Mouse (Mus musculus) midbrain, embryonic 10.5 days (tissue): Measurements from ENCODE around the gene Erbb3. TPM values are rescaled to one million over a fixed set of nuclear protein-coding genes. Genes with fewer than 3 reads are reported as not detected.
"Not testable (repeated sequence)": the region's sequence is repeated elsewhere in the genome, so short reads cannot be mapped to it uniquely, and the experiment has no call there.

Experiments
- DNase-seq: peaks from one replicate; pipeline ENCODE4 v3.0.0-alpha.2; 2017; ENCODE audit warnings: low spot score
- H3K27ac ChIP-seq: fragments of 300-500 bp; sonication (generic); replicated peaks from 2 replicates; pipeline ENCODE4 v1.5.1; 2016; ENCODE audit warnings: mild to moderate bottlenecking
- H3K27me3 ChIP-seq: fragments of 300-500 bp; sonication (generic); 2 replicates; pipeline ENCODE4 v1.6.1; 2016; ENCODE audit warnings: low read depth, mild to moderate bottlenecking; ENCODE audit not compliant: poor library complexity, severe bottlenecking
- H3K36me3 ChIP-seq: fragments of 300-500 bp; sonication (generic); 2 replicates; pipeline ENCODE4 v1.6.1; 2016; ENCODE audit warnings: mild to moderate bottlenecking, moderate library complexity
- H3K4me1 ChIP-seq: fragments of 300-500 bp; sonication (generic); 2 replicates; pipeline ENCODE4 v1.6.1; 2016
- H3K4me3 ChIP-seq: fragments of 300-500 bp; sonication (generic); 2 replicates; pipeline ENCODE4 v1.5.1; 2016; ENCODE audit warnings: mild to moderate bottlenecking, moderate library complexity
- H3K9me3 ChIP-seq: fragments of 300-500 bp; sonication (generic); replicated peaks from 2 replicates; pipeline ENCODE4 v1.6.1; 2016; ENCODE audit warnings: mild to moderate bottlenecking
- WGBS: fragments of 180-500 bp; shearing (Covaris S2); methylation state at CpG from one replicate; pipeline ENCODE4 v1.1.7; 2016; 5-methylcytosine and 5-hydroxymethylcytosine counted together
- polyA plus RNA-seq: library from polyadenylated mRNA; unstranded; fragments of >200 nt; fragmentation: Nextera tagmentation; extraction: Ambion mirVana; gene quantifications from 2 replicates; pipeline ENCODE4 v1.2.1, GENCODE M21; 2016

Gene Erbb3
- polyA plus RNA-seq, result 0.72 and 1.4 TPM in 2 replicates

DNA sequence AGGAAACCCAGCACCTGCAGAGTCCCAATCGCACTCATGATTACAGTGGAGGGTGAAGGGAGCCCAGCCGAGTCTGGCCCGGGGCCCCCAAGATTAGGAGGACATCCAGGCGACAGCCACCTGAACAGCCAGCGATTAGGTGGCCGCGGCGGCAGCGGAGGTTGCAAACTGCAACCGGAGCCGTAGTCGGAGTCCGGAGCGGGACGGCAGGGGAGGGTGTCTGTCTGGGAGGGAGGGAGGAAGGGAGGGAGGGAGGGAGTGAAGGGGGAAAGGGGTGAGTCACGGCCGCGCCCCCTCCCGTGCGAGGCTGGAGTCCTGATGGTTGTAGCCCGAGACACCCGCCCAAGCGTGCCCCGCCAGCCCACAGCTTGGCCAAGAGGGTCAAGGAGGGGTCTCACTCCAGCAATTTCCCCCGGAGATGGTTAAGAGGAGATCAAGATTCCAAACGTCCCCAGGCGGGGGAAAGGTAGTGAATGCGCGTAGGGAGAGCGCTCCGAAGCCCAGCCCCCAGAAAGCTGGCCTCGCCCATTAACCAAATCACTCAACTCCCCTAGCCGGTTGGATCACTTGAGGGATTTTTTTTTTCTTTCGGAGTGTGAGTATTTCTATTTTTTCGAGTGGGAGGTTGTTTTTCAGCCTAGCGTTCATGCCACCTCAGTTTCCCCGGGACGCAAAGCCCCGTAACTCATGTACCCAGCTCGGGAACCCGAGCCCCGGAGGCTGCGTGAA, at the start of gene Erbb3:
Erbb3 (minus strand) TSS at position 189 of the 729 bp plus-strand sequence.
- DNase-seq, result peak; percentile 55
- Histone ChIP-seq H3K9me3 (no peaks in the 10 kb centered on the region), H3K4me3 (peak within 1 kb of the TSS; percentile 78), H3K4me1 (peaks cover 28% of the 10 kb centered on the region), H3K27ac (peak within 1 kb of the TSS; percentile 77), H3K36me3 (no peaks in the 10 kb centered on the region), H3K27me3 (peaks cover 52% of the 10 kb centered on the region)
- WGBS, result under 1% methylated on average over 43 of the region's 43 CpGs

DNA sequence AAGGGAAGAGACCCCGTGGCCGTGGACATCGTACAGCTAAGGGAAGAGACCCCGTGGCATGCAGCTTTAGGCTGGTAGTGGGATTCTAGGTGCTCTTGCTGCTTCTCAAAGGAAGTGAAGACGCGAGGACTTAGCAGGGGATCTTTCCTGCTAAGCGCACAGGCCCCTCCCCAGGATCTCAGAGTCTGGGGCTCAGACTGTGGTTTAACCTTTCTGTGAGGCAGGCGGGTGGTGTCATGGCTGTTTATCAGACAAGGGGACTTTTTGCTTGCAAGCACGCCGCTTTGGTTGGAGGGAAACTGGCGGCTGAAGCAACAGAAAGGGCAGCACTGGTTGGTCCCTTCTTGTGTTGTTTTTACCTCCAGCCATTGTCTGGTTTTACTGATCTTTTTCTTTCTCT, 47.6 kb upstream of the Erbb3 start:
- Histone ChIP-seq H3K27me3 (no peaks in the 10 kb centered on the region), H3K27ac (peak overlapping the region; percentile 24), H3K4me1 (peaks cover 15% of the 10 kb centered on the region), H3K36me3 (peaks cover 63% of the 10 kb centered on the region), H3K9me3 (no peaks in the 10 kb centered on the region), H3K4me3 (peak overlapping the region; percentile 9; the same call in 1 of the 2 replicates)
- peak; percentile 41 for DNase-seq
- WGBS, result 7% methylated on average over 11 of the region's 11 CpGs

DNA sequence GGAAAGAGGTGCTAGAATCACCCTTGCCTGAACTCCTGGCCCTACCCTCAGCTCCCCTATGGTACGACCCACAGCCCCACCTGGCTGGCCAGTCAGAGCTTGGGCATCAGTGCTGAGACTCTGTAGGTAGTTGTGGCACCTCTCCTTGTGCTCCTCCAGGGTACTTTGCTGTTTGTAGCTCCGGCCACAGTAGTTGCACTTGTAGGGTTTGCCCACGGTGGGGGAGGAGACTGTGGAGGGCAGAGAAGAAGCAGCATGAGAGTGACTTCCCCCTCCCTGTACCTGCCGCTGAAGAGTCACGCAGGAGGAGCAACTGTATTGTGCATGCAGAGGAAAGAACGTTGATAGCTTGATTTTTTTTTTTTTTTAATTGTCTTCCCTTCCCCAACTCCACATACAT, 47.1 kb upstream of the Erbb3 start:
- Histone ChIP-seq H3K27me3 (no peaks in the 10 kb centered on the region), H3K9me3 (no peaks in the 10 kb centered on the region), H3K4me1 (peaks cover 20% of the 10 kb centered on the region), H3K27ac (peak overlapping the region; percentile 24), H3K36me3 (peaks cover 60% of the 10 kb centered on the region), H3K4me3 (peak overlapping the region; percentile 9; the same call in 1 of the 2 replicates)
- WGBS, result 49% methylated on average over 6 of the region's 6 CpGs
- no peak for DNase-seq

GRCm38 (mm10) chr10:128635697-128636096, 46.2 kb upstream of the Erbb3 start:
- peaks cover 21% of the 10 kb centered on the region for H3K4me1 ChIP-seq
- no peak overlapping the region for H3K4me3 ChIP-seq
- H3K27me3 ChIP-seq, result no peaks in the 10 kb centered on the region
- WGBS, result 94% methylated on average over 13 of the region's 13 CpGs
- no peak overlapping the region for H3K27ac ChIP-seq
- peaks cover 51% of the 10 kb centered on the region for H3K36me3 ChIP-seq
- H3K9me3 ChIP-seq, result no peaks in the 10 kb centered on the region
- no peak for DNase-seq

DNA sequence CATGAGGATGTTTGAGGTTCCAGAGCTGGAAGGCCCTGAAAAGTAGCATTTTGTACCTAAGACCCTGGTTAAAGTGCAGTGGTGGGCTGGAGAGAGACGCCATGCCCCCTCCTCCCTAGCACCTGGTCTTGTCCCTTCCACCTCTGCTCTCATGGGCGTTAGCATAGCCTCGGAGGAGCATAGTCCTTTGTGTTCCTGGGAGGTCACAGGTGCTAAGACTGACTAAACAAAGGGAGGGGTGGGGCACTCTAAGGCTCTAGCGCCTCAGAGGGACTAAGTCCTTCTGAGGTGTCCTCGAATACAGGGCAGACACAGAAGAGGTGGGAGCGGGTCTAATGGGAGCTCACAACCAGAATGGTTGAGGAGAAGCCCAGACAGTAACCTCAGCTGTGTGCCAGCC, 42.1 kb upstream of the Erbb3 start:
- H3K4me1 ChIP-seq, result peaks cover 9% of the 10 kb centered on the region
- H3K27me3 ChIP-seq, result no peaks in the 10 kb centered on the region
- WGBS, result 22% methylated on average over 6 of the region's 6 CpGs
- no peak overlapping the region for H3K4me3 ChIP-seq
- H3K27ac ChIP-seq, result no peak overlapping the region
- H3K9me3 ChIP-seq, result no peaks in the 10 kb centered on the region
- no peak for DNase-seq
- peaks cover 27% of the 10 kb centered on the region for H3K36me3 ChIP-seq

GRCm38 (mm10) chr10:128630306-128630705, 40.9 kb upstream of the Erbb3 start:
- H3K9me3 ChIP-seq, H3K27me3 ChIP-seq, H3K27ac ChIP-seq, H3K4me3 ChIP-seq, DNase-seq, H3K4me1 ChIP-seq: not testable (repeated sequence)
- peaks cover 20% of the 10 kb centered on the region for H3K36me3 ChIP-seq
- WGBS, result 85% methylated on average over 5 of the region's 5 CpGs

- 79% methylated on average over 2 of the region's 2 CpGs for WGBS
- peaks cover 14% of the 10 kb centered on the region for H3K4me1 ChIP-seq
- H3K27ac ChIP-seq, result no peak overlapping the region
- DNase-seq, result no peak
- H3K4me3 ChIP-seq, result no peak overlapping the region
- no peaks in the 10 kb centered on the region for H3K9me3 ChIP-seq
- no peaks in the 10 kb centered on the region for H3K27me3 ChIP-seq
- H3K36me3 ChIP-seq, result peaks cover 20% of the 10 kb centered on the region
Measured at GRCm38 (mm10) chr10:128629746-128630145, 40.3 kb upstream of the Erbb3 start.

GRCm38 (mm10) chr10:128627398-128628317, 38.2 kb upstream of the Erbb3 start:
- H3K27ac ChIP-seq, result no peak overlapping the region
- DNase-seq, result no peak
- H3K27me3 ChIP-seq, result no peaks in the 10 kb centered on the region
- 86% methylated on average over 10 of the region's 10 CpGs for WGBS
- H3K36me3 ChIP-seq, result peaks cover 30% of the 10 kb centered on the region
- peaks cover 14% of the 10 kb centered on the region for H3K4me1 ChIP-seq
- H3K9me3 ChIP-seq, result no peaks in the 10 kb centered on the region
- H3K4me3 ChIP-seq, result no peak overlapping the region

DNA sequence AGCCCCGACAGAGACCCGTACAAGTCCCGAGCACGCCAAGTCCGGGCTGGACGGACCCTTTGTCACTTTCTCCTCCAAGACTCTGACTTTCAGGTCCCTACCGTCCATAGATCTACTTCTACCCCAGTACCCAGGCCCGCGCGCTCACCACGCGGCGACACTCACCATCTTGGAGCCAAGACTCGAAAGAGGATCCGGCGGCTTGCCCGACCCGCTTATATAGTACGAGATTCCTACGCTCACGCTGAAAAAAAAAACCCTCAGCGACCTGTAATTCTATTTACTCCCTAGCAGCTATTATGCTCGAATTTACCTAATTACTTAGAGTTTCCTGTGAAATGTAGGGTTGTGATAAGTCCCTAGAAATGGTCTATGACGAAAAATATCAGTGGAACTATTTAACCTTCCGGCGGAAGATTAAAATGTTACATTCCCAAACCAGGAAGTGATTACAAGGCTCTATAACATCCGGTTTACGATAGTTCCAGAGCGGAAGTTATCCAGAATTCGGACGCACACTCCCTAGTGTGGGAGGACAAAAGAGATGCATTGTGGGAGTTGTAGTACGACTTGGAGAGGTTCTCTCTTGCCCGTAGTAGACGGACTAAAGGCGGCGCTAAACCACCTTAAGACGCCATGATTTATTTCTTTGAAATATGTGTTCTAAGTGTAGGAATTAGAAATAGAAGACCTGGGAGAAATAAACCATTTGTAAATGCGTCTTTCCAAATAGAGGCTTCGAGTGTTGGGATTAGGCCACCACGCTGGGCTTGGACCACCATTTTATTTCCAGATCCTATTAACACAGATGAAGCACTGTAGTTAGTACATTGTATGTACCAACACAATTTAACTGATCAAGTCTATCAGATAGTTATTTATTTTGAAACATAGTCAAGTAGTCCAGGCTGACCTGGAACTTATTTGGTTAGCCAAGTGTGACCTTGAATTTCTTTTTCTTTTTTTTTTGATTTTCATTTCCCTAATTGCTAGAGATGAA, 37.2 kb upstream of the Erbb3 start, which contains the start of gene Rps26:
Rps26 (minus strand) TSS at position 437 of the 1,000 bp plus-strand sequence.
- WGBS, result 1% methylated on average over 40 of the region's 40 CpGs
- peak within 1 kb of the TSS; percentile 95 for H3K27ac ChIP-seq

GRCm38 (mm10) chr10:128625287-128625894, 35.9 kb upstream of the Erbb3 start:
- H3K36me3 ChIP-seq, result peaks cover 34% of the 10 kb centered on the region
- no peaks in the 10 kb centered on the region for H3K9me3 ChIP-seq
- WGBS, result 52% methylated on average over 7 of the region's 7 CpGs
- H3K4me1 ChIP-seq, result peaks cover 9% of the 10 kb centered on the region
- H3K4me3 ChIP-seq, result peak overlapping the region; percentile 92
- no peaks in the 10 kb centered on the region for H3K27me3 ChIP-seq
- peak overlapping the region; percentile 95 for H3K27ac ChIP-seq
- DNase-seq, result no peak

More for the DNA sequence above, 37.2 kb upstream of the Erbb3 start, which contains the start of gene Rps26:
- H3K4me3 ChIP-seq, result peak within 1 kb of the TSS; percentile 92
- no peaks in the 10 kb centered on the region for H3K27me3 ChIP-seq
- DNase-seq, result peak; percentile 82
- H3K9me3 ChIP-seq, result no peaks in the 10 kb centered on the region
- H3K36me3 ChIP-seq, result peaks cover 34% of the 10 kb centered on the region
- peaks cover 10% of the 10 kb centered on the region for H3K4me1 ChIP-seq

DNA sequence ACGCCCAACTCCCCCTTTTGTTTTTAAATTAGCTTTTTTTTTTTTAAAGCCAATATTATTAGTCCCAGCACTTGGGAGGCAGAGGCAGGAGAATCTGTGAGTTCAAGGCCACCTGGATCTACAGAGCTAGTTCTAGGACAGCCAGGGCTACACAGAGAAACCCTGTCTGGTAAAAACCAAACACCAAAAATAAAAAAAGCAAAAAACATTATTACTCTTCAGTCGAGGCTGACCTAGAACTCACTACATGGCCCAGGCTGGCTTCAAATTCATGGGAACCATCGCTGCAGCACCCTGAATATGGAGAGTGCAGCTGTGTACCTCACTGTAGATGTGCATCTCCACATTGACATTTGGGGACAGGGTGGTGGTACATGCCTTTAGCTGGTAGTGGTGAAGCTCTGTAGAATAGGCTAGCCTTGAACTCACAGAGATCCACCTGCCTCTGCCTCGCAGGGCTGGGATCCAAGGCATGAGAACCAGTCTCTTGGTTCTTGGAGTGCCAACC, 33.7 kb upstream of the Erbb3 start:
- not testable (repeated sequence) for H3K4me3 ChIP-seq, H3K9me3 ChIP-seq, H3K4me1 ChIP-seq, H3K27me3 ChIP-seq, DNase-seq, H3K27ac ChIP-seq
- WGBS, result 86% methylated on average over 4 of the region's 4 CpGs
- H3K36me3 ChIP-seq, result peaks cover 34% of the 10 kb centered on the region
